Mouse (Mus musculus): ENCODE measurements around the gene Plcb1. TPM values are rescaled to one million over a fixed set of nuclear protein-coding genes. Genes with fewer than 3 reads are reported as not detected.

Plcb1 gene
- polyA plus RNA-seq, 1 experiment from 2014 or later = 7.9 TPM

- Histone ChIP-seq H3K4me3 (ENCODE audit: low read depth, low read length) (no peak overlapping the region), H3K4me2 (no peak overlapping the region), H3K27me3 (replicated peaks; ENCODE audit: control insufficient read depth, insufficient read depth, low read length) (no peaks in the 10 kb centered on the region), H3K9ac (ENCODE audit: low read depth, low read length) (no peak overlapping the region), H3K9me3 (ENCODE audit: control insufficient read depth, low read length) (no peaks in the 10 kb centered on the region), H3K27ac (ENCODE audit: low read depth, low read length) (no peak overlapping the region), H3K4me1 (replicated peaks; ENCODE audit: control insufficient read depth, insufficient read depth, low read length) (no peaks in the 10 kb centered on the region), H3K36me3 (ENCODE audit: control insufficient read depth, insufficient read depth, low read length) (no peaks in the 10 kb centered on the region)
- no peak for ATAC-seq (replicated peaks; ENCODE audit: low FRiP score)
- WGBS = 78% methylated on average over 3 of the region's 3 CpGs
- no peak for DNase-seq (ENCODE audit: low spot score)
Measured at GRCm38 (mm10) chr2:134913542-134913941, 127.7 kb downstream of the Plcb1 start.

DNA sequence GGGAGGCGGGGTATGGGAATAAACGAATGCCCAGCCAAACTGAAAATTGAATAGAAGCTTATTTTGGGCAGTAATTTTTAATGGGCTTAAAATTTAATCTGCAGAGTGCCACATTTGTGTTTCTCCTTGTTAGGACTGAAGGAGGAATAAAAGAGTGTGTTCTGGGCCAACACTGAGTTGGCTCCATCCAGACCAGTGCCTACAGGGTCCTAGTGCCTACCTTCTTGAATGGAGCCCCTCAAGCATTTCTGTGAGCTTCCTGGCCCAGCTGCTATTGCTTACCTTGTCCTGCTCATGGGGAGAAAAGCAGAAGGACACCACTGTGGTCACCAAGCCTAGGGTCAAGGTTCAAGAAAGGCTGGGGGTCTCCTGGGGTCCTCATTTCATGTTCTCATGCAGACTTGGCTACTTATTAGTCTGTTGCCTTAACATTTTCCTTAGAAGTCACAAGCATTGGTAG lies 128.3 kb downstream of the Plcb1 start:
- H3K36me3 ChIP-seq (ENCODE audit: control insufficient read depth, insufficient read depth, low read length) = no peaks in the 10 kb centered on the region
- ATAC-seq (replicated peaks; ENCODE audit: low FRiP score) = no peak
- no peaks in the 10 kb centered on the region for H3K27me3 ChIP-seq (replicated peaks; ENCODE audit: control insufficient read depth, insufficient read depth, low read length)
- H3K4me3 ChIP-seq (ENCODE audit: low read depth, low read length) = no peak overlapping the region
- no peak overlapping the region for H3K27ac ChIP-seq (ENCODE audit: low read depth, low read length)
- no peaks in the 10 kb centered on the region for H3K9me3 ChIP-seq (ENCODE audit: control insufficient read depth, low read length)
- 92% methylated on average over 2 of the region's 2 CpGs for WGBS
- no peak for DNase-seq (ENCODE audit: low spot score)
- H3K4me2 ChIP-seq = no peak overlapping the region
- H3K9ac ChIP-seq (ENCODE audit: low read depth, low read length) = no peak overlapping the region
- H3K4me1 ChIP-seq (replicated peaks; ENCODE audit: control insufficient read depth, insufficient read depth, low read length) = no peaks in the 10 kb centered on the region

DNA sequence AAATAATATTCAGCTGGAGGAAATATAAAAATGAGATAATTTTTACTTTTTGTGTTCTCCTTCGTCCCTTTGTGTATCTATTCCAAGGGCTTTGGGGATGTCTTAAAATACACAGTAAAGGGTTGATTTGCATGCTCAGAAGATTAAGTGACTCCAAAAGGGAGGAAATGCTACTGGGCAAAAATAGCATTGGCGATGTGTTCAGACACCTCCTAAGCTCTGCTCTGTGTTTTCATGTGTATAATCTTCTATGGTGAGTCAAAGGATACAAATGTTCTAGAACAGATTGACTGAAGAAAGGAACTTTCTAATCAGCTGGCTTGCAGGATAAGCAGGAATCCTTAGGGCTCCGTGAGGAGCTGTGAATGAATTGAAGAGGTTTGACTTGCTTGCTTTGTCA lies 129.2 kb downstream of the Plcb1 start:
- H3K9me3 ChIP-seq (ENCODE audit: control insufficient read depth, low read length) = no peaks in the 10 kb centered on the region
- no peaks in the 10 kb centered on the region for H3K4me1 ChIP-seq (replicated peaks; ENCODE audit: control insufficient read depth, insufficient read depth, low read length)
- ATAC-seq (replicated peaks; ENCODE audit: low FRiP score) (no peak), DNase-seq (ENCODE audit: low spot score) (no peak)
- H3K9ac ChIP-seq (ENCODE audit: low read depth, low read length) = no peak overlapping the region
- no peaks in the 10 kb centered on the region for H3K27me3 ChIP-seq (replicated peaks; ENCODE audit: control insufficient read depth, insufficient read depth, low read length)
- no peak overlapping the region for H3K4me3 ChIP-seq (ENCODE audit: low read depth, low read length)
- no peak overlapping the region for H3K27ac ChIP-seq (ENCODE audit: low read depth, low read length)
- H3K36me3 ChIP-seq (ENCODE audit: control insufficient read depth, insufficient read depth, low read length) = no peaks in the 10 kb centered on the region
- no peak overlapping the region for H3K4me2 ChIP-seq
- 60% methylated on average over 3 of the region's 3 CpGs for WGBS

DNA sequence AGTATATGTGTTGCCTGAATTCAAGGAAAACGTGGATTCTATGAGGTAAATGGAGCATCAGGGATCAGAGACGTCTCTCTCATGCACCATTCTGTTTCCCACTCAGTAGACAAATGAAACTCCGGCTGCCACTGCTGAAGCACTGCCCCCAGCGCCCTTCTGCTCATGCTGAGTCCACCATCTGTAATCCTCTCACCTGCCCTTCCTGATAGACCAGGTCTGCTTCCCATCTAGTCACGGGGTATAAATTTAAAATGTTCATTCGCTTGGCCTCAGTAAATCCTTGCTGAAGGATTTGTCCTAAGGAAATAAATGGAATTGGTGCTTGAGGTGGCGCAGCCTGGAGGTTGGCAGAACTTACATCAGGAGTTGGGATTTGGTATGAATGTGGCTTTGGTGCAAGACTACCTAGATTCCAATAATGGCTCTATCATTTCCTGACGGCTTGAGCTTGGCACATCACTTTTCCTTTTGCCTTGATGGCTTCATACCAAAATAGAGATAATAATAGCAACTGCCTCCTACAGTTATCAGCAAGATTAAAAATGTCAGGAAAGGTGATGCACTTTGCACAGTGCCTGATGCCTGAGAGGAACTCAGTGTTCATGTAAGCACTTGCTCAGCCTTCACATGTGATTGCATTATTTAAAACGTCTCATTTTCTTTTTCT lies 134.9 kb downstream of the Plcb1 start:
- H3K9me3 ChIP-seq (ENCODE audit: control insufficient read depth, low read length) = no peaks in the 10 kb centered on the region
- no peaks in the 10 kb centered on the region for H3K4me1 ChIP-seq (replicated peaks; ENCODE audit: control insufficient read depth, insufficient read depth, low read length)
- no peak overlapping the region for H3K9ac ChIP-seq (ENCODE audit: low read depth, low read length)
- no peak overlapping the region for H3K27ac ChIP-seq (ENCODE audit: low read depth, low read length)
- DNase-seq (ENCODE audit: low spot score) = no peak
- H3K27me3 ChIP-seq (replicated peaks; ENCODE audit: control insufficient read depth, insufficient read depth, low read length) = no peaks in the 10 kb centered on the region
- ATAC-seq (replicated peaks; ENCODE audit: low FRiP score) = no peak
- H3K4me3 ChIP-seq (ENCODE audit: low read depth, low read length) = no peak overlapping the region
- H3K36me3 ChIP-seq (ENCODE audit: control insufficient read depth, insufficient read depth, low read length) = no peaks in the 10 kb centered on the region
- H3K4me2 ChIP-seq = no peak overlapping the region
- 78% methylated on average over 9 of the region's 9 CpGs for WGBS

- no peak overlapping the region for H3K27ac ChIP-seq (ENCODE audit: low read depth, low read length)
- H3K9me3 ChIP-seq (ENCODE audit: control insufficient read depth, low read length) = no peaks in the 10 kb centered on the region
- 82% methylated on average over 10 of the region's 10 CpGs for whole genome bisulfite sequencing
- DNase-seq (ENCODE audit: low spot score) = no peak
- H3K4me3 ChIP-seq (ENCODE audit: low read depth, low read length) = no peak overlapping the region
- H3K4me2 ChIP-seq = no peak overlapping the region
- ATAC-seq (replicated peaks; ENCODE audit: low FRiP score) = no peak
- no peak overlapping the region for H3K9ac ChIP-seq (ENCODE audit: low read depth, low read length)
- H3K27me3 ChIP-seq (replicated peaks; ENCODE audit: control insufficient read depth, insufficient read depth, low read length) = no peaks in the 10 kb centered on the region
- H3K4me1 ChIP-seq (replicated peaks; ENCODE audit: control insufficient read depth, insufficient read depth, low read length) = no peaks in the 10 kb centered on the region
- H3K36me3 ChIP-seq (ENCODE audit: control insufficient read depth, insufficient read depth, low read length) = no peaks in the 10 kb centered on the region
Measured at GRCm38 (mm10) chr2:134922636-134923375, 136.9 kb downstream of the Plcb1 start.

DNA sequence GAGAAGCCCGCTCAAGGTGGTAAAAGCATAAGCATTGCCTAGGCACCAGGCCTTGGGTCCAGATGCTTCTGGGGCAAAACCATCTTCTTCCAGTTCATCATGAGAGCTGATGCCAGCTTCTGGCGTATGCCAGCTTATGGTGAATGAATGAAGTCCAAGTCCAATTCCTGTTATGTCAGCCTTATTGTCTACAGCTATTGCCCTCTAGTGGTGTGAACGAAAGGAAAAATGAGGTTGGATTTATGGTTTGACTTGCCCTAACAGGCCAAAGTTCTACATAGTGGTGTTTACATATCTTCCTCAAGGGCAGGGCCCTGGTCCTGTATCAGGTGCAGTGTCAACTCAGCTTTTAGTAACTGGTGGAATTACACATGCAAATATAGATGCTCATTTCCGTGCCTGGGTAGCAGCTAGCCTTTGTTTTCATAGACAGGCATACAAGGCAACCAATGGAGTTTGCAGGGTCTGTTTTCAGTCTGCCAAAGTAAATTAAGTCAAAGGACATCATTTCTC lies 138.3 kb downstream of the Plcb1 start:
- Histone ChIP-seq H3K4me1 (replicated peaks; ENCODE audit: control insufficient read depth, insufficient read depth, low read length) (no peaks in the 10 kb centered on the region), H3K36me3 (ENCODE audit: control insufficient read depth, insufficient read depth, low read length) (no peaks in the 10 kb centered on the region), H3K27me3 (replicated peaks; ENCODE audit: control insufficient read depth, insufficient read depth, low read length) (no peaks in the 10 kb centered on the region), H3K9me3 (ENCODE audit: control insufficient read depth, low read length) (no peaks in the 10 kb centered on the region), H3K9ac (ENCODE audit: low read depth, low read length) (no peak overlapping the region), H3K4me3 (ENCODE audit: low read depth, low read length) (no peak overlapping the region), H3K4me2 (no peak overlapping the region), H3K27ac (ENCODE audit: low read depth, low read length) (no peak overlapping the region)
- ATAC-seq (replicated peaks; ENCODE audit: low FRiP score) (no peak), DNase-seq (ENCODE audit: low spot score) (no peak)
- WGBS = 86% methylated on average over 4 of the region's 4 CpGs

DNA sequence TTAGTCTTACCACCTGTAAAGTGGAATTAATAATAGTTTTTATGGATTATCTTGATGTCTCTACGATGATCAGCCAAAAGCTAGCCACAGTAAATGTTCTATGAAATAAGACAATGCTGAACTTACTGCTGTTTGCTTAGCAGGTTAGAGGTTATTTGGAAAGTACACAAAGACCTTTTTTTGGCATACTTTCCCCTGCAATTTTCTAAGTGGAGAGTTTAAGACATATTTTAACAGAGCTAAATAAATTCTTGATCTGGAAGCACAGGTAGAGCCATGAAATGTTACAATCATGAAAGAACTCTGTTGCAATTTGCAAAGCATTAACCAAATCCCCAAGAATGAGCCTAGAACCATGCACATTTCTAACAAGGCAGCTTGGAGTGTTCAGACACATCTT lies 140.4 kb downstream of the Plcb1 start:
- ATAC-seq (replicated peaks; ENCODE audit: low FRiP score) (no peak), DNase-seq (ENCODE audit: low spot score) (no peak)
- Histone ChIP-seq H3K27ac (ENCODE audit: low read depth, low read length) (no peak overlapping the region), H3K4me1 (replicated peaks; ENCODE audit: control insufficient read depth, insufficient read depth, low read length) (no peaks in the 10 kb centered on the region; the same call in 1 of the 2 replicates), H3K9me3 (ENCODE audit: control insufficient read depth, low read length) (no peaks in the 10 kb centered on the region), H3K4me3 (ENCODE audit: low read depth, low read length) (no peak overlapping the region), H3K36me3 (ENCODE audit: control insufficient read depth, insufficient read depth, low read length) (no peaks in the 10 kb centered on the region), H3K9ac (ENCODE audit: low read depth, low read length) (no peak overlapping the region), H3K27me3 (replicated peaks; ENCODE audit: control insufficient read depth, insufficient read depth, low read length) (no peaks in the 10 kb centered on the region), H3K4me2 (no peak overlapping the region)
- WGBS = 57% methylated on average over 1 of the region's 1 CpGs

GRCm38 (mm10) chr2:134927072-134927471 lies 141.2 kb downstream of the Plcb1 start:
- Histone ChIP-seq H3K4me3 (ENCODE audit: low read depth, low read length) (no peak overlapping the region), H3K9me3 (ENCODE audit: control insufficient read depth, low read length) (no peaks in the 10 kb centered on the region), H3K9ac (ENCODE audit: low read depth, low read length) (no peak overlapping the region), H3K4me2 (no peak overlapping the region), H3K27me3 (replicated peaks; ENCODE audit: control insufficient read depth, insufficient read depth, low read length) (no peaks in the 10 kb centered on the region), H3K36me3 (ENCODE audit: control insufficient read depth, insufficient read depth, low read length) (no peaks in the 10 kb centered on the region), H3K4me1 (replicated peaks; ENCODE audit: control insufficient read depth, insufficient read depth, low read length) (no peaks in the 10 kb centered on the region; the same call in 1 of the 2 replicates), H3K27ac (ENCODE audit: low read depth, low read length) (no peak overlapping the region)
- no peak for DNase-seq (ENCODE audit: low spot score)
- no peak for ATAC-seq (replicated peaks; ENCODE audit: low FRiP score)
- 72% methylated on average over 5 of the region's 5 CpGs for WGBS

GRCm38 (mm10) chr2:134929452-134929851 lies 143.6 kb downstream of the Plcb1 start:
- H3K4me1 ChIP-seq (replicated peaks; ENCODE audit: control insufficient read depth, insufficient read depth, low read length) = no peaks in the 10 kb centered on the region; the same call in 1 of the 2 replicates
- H3K27me3 ChIP-seq (replicated peaks; ENCODE audit: control insufficient read depth, insufficient read depth, low read length) = no peaks in the 10 kb centered on the region
- H3K27ac ChIP-seq (ENCODE audit: low read depth, low read length) = no peak overlapping the region
- no peak overlapping the region for H3K9ac ChIP-seq (ENCODE audit: low read depth, low read length)
- H3K4me2 ChIP-seq = no peak overlapping the region
- DNase-seq (ENCODE audit: low spot score) (no peak), ATAC-seq (replicated peaks; ENCODE audit: low FRiP score) (no peak)
- no peaks in the 10 kb centered on the region for H3K36me3 ChIP-seq (ENCODE audit: control insufficient read depth, insufficient read depth, low read length)
- no peak overlapping the region for H3K4me3 ChIP-seq (ENCODE audit: low read depth, low read length)
- no peaks in the 10 kb centered on the region for H3K9me3 ChIP-seq (ENCODE audit: control insufficient read depth, low read length)

All from liver, embryonic 11.5 days (tissue).